Mouse (Mus musculus): ENCODE results near the gene Ina.
A peak's percentile ranks its signal among the peaks of the same experiment; 100 is the strongest.

Gene Ina

DNA sequence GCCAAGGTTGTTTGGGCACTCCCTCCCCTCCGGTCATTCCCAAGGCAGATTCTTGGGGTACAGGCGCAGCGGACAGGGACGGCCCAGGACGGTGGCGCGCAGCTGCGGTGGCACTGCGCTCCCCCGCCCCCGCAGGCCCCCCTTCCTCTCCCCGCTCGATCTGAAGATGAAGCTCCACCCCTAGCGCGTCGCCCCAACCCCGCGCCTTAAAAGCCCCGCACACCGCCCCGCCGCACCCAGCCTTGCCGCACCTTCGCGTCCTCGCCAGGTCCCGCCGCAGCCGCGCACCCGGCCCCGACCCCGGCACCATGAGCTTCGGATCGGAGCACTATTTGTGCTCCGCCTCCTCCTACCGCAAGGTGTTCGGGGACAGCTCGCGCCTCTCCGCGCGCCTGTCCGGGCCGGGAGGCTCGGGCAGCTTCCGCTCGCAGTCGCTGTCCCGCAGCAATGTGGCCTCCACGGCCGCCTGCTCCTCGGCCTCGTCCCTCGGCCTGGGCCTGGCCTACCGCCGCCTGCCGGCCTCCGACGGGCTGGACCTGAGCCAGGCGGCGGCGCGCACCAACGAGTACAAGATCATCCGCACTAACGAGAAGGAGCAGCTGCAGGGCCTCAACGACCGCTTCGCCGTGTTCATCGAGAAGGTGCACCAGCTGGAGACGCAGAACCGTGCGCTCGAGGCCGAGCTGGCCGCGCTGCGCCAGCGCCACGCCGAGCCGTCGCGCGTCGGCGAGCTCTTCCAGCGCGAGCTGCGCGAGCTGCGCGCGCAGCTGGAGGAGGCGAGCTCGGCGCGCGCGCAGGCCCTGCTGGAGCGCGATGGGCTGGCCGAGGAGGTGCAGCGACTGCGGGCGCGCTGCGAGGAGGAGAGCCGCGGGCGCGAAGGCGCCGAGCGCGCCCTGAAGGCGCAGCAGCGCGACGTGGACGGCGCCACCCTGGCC lies at the start of gene Ina, which contains the start of gene Nt5c2:
Gene Ina, plus strand, starts transcription at position 252 of the 935 bp plus-strand sequence.
Gene Nt5c2, minus strand, starts transcription at position 707 of the 935 bp plus-strand sequence.
- TF ChIP-seq GATA4 (IDR thresholded peaks at IDR 0.05; ENCODE audit: insufficient replicate concordance, low read length) = no peak

DNA sequence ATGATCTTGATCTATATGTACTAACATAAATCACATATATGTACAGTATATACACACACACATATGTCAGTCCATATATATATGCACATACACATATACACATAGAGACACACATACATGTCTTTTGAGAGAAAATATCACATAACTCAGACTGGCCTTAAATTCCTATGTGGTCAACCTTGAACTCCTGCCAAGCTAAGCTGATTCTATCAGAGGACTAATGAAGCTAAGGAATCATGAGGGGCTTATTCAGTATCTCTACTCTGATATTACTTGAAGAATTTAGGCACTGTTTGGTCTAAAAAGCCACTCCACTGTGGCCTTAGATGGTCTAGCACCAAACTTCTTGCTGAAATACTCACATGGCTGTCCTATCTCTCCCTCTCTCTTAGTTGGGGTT lies 49.0 kb upstream of the Ina start:
- no peak for TF ChIP-seq GATA4 (IDR thresholded peaks at IDR 0.05; ENCODE audit: insufficient replicate concordance, low read length)

DNA sequence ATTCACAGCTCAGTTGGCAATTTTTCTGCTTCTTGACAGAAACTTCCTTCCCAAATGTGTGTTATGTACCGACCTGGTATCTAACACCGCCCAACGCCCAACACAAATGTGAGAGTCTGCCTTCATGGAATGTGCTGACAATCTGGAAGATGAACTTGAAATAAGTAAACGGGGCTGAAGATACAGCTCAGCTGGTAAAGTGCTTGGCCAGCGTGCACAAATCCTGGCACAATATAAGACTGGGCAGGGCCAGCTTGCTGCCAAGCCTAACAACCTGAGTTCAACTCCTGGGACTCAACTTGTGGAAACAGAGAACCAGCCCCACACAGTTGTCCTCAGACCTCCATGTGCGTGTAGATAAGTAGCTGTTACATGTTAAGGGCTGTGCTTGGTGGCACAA lies 48.2 kb upstream of the Ina start:
- TF ChIP-seq GATA4 (IDR thresholded peaks at IDR 0.05; ENCODE audit: insufficient replicate concordance, low read length) = no peak

DNA sequence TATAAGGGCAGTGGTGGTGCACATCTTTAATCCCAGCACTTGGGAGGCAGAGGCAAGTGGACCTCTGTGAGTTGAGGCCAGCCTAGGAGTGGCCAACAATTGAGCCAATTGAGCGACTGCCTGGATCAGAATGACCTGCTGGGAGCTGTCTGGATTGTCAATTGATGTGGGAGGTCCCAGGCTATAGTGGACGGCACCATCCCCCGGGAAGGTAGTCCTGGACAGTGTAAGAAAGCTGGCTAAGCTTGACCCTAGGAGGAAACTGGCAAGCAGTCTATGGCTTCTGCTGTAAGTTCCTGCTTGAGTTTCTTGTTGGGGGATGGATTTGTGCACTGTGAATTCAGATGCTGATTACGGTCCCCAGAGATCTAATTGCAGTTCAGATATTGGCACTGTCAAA lies 46.6 kb upstream of the Ina start:
- no peak for TF ChIP-seq GATA4 (IDR thresholded peaks at IDR 0.05; ENCODE audit: insufficient replicate concordance, low read length)

DNA sequence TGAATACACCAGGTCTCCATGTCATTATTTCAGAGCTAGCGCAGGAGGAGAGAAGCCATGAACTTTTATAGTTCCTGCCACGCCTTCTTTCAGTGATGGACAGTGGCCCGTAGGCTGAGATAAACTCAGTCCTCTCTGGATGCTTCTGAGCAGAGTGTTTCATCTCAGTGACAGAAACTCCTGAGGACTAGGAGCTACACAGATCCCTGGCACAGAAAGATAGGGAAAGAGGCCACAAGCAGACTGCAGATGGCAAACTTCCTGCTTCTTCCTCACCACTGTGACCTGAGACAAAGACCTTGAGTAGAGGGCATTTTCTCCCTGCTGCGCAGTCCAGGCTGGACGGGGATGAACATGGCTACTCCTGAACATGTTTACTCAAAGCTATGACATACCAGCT lies 45.7 kb upstream of the Ina start:
- no peak for TF ChIP-seq GATA4 (IDR thresholded peaks at IDR 0.05; ENCODE audit: insufficient replicate concordance, low read length)

DNA sequence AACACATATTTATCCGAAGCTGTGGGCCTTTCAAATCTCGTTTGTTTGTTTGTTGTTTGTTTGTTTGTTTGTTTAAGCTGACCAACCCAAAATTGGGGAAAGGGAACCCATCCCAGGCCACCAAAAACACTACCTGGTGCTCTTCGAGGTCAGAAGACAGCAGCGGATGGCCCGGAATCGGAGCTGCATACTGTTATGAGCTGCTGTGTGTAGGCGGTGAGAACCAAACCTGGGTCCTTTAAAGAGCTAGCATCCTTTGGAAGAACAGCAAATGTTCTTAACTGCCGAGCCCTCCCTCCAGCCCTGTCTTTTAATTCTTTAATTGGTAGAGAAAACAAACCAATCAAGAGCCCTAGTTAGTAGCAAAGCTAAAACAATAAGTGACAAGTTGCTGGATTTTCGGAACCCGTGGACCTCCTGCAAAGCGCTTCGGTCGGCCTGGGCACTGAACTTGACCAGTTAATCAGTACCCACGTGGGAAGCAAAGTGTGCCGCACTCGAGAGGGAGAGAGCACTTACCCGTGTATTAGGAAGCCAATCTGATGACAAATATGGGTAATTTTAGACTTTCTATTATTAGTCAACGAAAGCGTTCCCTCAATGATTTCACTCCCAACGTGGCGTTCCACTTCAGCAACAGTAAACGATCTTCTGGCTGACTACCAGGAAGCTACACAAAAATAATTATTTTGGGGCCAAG lies 45.1 kb upstream of the Ina start:
- TF ChIP-seq GATA4 (IDR thresholded peaks at IDR 0.05; ENCODE audit: insufficient replicate concordance, low read length) = no peak

DNA sequence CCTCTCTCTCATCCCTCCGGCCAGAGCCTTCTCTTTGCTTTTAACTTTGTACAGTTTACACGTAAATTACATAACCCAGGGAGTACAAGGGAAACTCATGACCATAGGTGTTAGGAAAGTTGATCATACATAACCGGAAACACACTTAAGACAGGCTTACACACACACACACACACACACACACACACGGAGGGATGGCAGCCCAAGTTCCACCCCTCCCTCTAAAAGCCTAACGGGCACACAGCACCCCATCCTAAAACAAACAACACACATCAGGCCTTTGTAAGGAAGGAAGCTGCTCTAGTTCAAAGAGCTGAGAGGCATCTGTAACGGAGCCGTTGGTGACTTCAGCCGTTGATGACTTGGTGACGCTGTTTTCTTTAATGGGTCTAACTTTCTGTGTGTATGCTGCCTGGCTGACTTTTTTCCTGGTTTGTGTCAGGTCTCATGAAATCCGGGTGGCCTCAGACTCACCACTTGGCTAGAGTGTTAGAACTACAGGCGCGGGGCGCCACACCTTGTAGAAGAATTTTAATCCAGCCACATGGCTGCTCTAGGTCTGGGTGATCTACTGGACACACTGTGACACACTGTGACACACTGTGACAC lies 44.3 kb upstream of the Ina start:
- TF ChIP-seq GATA4 (IDR thresholded peaks at IDR 0.05; ENCODE audit: insufficient replicate concordance, low read length) = no peak

DNA sequence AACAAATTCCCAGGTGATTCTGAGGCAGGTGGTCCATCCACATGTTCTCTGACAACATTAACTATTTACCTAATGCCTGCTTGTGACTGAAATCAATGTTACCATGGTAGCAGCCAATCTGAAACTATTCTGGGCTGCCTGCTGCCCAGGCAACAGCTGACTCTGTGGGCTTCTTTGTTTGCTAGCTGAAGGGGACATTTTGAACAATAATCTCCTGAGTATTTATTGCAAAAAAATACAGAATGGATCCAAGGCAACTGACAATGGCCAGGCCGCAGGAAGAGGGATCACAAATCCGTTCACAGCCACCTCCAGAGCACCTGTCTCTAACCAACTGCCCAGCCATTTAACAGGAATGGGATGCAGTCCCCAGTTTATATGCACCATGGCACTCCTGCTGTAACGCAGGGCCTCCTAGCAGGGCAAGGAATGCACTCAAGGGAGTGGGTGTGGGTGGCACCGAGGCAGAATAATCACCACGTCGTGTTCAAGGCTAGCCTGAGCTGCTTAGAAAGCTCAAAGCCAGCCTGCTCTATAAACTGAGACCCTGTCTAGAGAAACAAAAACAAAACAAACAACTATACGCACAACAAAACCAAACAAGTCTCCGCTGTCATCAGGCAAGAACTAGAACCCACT lies 43.3 kb upstream of the Ina start:
- TF ChIP-seq GATA4 (IDR thresholded peaks at IDR 0.05; ENCODE audit: insufficient replicate concordance, low read length) = no peak

DNA sequence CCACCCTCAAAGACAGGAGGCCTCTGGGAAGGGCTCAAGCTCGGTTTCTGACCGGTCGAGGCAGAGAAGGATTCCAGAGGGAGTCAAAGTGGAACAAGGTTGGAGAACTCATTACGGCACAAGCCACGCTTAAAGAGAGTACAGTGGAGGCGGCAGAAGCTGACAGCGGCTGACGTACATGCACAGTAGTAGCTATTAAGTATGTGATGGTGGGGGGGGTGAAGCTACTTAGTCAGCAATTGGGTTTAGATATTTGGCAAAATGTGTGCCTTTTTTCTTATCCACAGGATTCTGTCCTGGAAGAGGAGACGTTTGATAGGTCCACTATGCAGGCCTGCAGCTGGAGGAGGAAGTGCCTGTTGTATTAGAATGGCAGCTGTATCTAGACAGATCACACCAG lies 42.8 kb upstream of the Ina start:
- no peak for TF ChIP-seq GATA4 (IDR thresholded peaks at IDR 0.05; ENCODE audit: insufficient replicate concordance, low read length)

DNA sequence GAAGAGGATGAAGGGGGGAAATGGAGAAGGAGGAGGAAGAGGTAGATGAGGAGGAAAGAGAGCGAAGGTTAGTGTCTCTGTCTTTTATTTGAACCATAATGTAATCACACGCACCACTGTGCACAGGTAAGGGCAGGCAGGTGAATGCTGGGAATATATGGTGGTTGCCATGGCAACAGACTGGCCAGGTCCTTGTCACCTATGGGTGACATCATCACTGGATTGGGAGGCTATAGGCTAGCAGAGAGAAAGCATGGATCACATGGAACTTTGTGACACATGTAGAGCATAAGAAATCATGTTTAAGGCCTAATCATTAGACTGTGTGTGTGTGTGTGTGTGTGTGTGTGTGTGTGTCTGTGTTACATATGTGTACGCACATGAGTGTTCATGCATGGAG lies 42.3 kb upstream of the Ina start:
- no peak for TF ChIP-seq GATA4 (IDR thresholded peaks at IDR 0.05; ENCODE audit: insufficient replicate concordance, low read length)

DNA sequence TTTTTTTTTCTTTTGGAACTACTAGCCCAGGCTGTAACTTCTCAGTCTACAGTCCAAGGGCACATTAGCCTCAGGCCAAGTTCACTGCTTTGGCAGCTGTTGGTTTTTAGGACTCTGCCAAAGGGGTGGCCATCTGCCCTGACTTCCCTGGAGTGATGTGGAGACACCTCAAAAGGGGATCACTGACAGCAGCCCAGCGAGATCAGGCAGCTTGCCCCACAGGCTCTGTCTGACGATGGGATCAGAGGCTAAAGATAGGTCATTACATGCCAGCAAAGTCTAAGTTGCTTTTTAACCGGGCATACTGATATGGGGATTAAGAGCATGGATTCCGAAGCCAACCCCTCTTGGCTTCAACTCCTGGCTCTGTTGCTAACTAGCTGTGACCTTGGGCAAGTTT lies 38.9 kb upstream of the Ina start:
- peak; percentile 62; the same call in 1 of the 2 replicates for TF ChIP-seq GATA4 (IDR thresholded peaks at IDR 0.05; ENCODE audit: insufficient replicate concordance, low read length)

DNA sequence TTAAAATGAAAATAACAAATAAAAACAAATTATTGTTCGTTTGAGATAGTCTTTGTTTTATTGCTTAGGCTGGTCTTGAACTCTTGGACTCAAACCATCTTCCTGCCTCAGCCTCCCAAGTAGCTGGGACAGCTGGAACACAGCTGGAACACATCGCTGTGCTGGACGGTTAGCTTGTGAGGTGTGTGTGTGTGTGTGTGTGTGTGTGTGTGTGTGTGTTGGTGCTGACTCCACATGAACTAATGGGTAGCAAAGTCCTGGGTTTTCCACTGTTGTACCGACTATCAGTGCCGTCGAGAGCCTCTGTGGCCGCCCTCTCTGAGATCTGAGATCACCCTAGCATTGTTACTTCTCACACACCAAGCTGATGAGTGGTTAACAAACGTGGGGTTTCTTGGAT lies 38.5 kb upstream of the Ina start:
- no peak for TF ChIP-seq GATA4 (IDR thresholded peaks at IDR 0.05; ENCODE audit: insufficient replicate concordance, low read length)

DNA sequence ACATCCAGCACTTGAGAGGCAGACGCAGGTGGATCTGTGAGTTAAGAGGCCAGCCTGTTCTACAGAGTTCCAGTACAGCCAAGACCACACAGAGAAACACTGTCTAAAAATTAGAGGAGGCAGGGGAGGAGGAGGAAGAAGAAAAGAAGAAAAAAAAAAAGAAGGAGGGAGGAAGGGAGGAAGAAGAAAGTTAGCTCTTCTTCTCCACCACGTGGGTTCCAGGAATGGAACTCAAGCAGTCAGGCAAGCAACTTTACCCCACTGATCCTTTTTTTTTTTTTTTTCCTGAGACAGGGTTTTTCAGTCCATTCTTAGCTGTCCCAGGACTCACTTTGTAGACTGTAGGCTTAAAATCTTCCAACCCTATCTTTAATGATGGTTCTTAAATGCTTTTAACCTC lies 37.8 kb upstream of the Ina start:
- no peak for TF ChIP-seq GATA4 (IDR thresholded peaks at IDR 0.05; ENCODE audit: insufficient replicate concordance, low read length)

DNA sequence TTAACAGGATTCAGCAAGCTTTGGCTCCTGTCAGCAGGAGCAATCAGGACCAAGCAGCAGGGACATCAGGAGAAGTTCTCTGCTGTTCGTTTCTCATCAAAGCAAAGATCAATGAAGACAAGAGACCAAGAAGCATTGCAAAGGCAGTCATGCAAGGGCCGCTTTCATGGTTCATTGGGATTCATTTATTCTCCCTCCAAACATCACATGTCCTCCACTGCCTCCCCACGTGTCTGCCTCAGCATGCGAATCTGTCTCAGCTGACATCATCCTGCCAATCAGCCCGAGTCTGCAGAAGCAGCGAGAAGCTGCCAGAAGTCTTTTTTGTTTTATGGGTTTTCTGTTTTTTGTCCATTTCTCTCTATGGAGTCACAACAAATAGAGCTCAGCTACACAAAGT lies 37.0 kb upstream of the Ina start:
- no peak for TF ChIP-seq GATA4 (IDR thresholded peaks at IDR 0.05; ENCODE audit: insufficient replicate concordance, low read length)

All from liver, adult (tissue).